Mouse (Mus musculus) megakaryocyte-erythroid progenitor cell, adult 5 weeks (primary cell): ENCODE data around the gene Ndel1. TPM values are rescaled to one million over a fixed set of nuclear protein-coding genes. Genes with fewer than 3 reads are reported as not detected.

Experiments
- polyA plus RNA-seq: library from polyadenylated mRNA; stranded (reverse); fragments of >175 nt; gene quantifications from 2 replicates; pipeline ENCODE4 v1.2.3, GENCODE M21; 2012

Ndel1 gene
- polyA plus RNA-seq = 45.0 and 50.0 TPM in 2 replicates

GRCm38 (mm10) chr11:68871748-68872147 lies at the start of gene Ndel1:
Gene Ndel1, minus strand, starts transcription at chr11:68871858.

GRCm38 (mm10) chr11:68901351-68902046 lies 29.8 kb upstream of the Ndel1 start, which contains the start of gene Rpl26:
Gene Rpl26, plus strand, starts transcription at chr11:68901583.

DNA sequence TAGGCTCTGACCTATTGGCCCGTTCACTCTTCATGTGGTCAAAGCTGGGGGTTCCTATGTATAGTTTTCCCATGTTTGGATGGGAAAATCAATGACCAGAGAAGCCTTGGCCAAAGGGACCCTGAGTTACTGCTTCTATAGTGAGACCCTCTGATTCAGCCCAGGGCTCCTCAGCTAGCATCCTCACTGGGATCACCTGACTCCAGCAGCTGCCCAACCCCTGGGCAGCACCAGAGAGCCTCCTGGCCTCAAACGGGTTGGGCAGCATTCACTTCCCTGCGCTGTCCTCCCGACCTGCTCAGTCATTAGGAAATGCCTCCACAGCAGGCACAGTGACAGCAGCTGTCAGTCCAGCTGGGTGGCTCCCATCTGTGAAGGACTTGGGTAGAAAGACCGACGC lies 16.6 kb upstream of the Ndel1 start, which contains the start of gene Rnf222:
Gene Rnf222, plus strand, starts transcription at position 301 of the 400 bp plus-strand sequence.

Other genes with a start within 250 kb of the Ndel1 start
- gene Myh10, start 180.3 kb downstream of the Ndel1 start, polyA plus RNA-seq = 14.7 and 17.3 TPM in 2 replicates
- 0.03 TPM in 2 replicates for gene Rnf222, start 16.7 kb upstream of the Ndel1 start, polyA plus RNA-seq
- 275 and 292 TPM in 2 replicates for gene Rpl26, start 29.7 kb upstream of the Ndel1 start, polyA plus RNA-seq
- not detected in 2 replicates for gene Odf4, start 55.2 kb upstream of the Ndel1 start, polyA plus RNA-seq
- gene Arhgef15, start 85.6 kb upstream of the Ndel1 start, polyA plus RNA-seq = 0.56 and 0.79 TPM in 2 replicates
- gene Slc25a35, start 96.3 kb upstream of the Ndel1 start, polyA plus RNA-seq = 2.1 TPM in 2 replicates
- 15.6 and 17.3 TPM in 2 replicates for gene Rangrf, start 103.3 kb upstream of the Ndel1 start, polyA plus RNA-seq
- 25.3 and 36.6 TPM in 2 replicates for gene Pfas, start 136.6 kb upstream of the Ndel1 start, polyA plus RNA-seq
- gene Ctc1, start 144.1 kb upstream of the Ndel1 start, polyA plus RNA-seq = 104 and 110 TPM in 2 replicates
- 93.3 and 166 TPM in 2 replicates for gene Aurkb, start 173.8 kb upstream of the Ndel1 start, polyA plus RNA-seq
- gene Borcs6, start 187.9 kb upstream of the Ndel1 start, polyA plus RNA-seq = 50.1 and 51.5 TPM in 2 replicates
- 63.6 and 71.5 TPM in 2 replicates for gene Tmem107, start 198.9 kb upstream of the Ndel1 start, polyA plus RNA-seq
- gene Vamp2, start 216.6 kb upstream of the Ndel1 start, polyA plus RNA-seq = 65.9 and 86.0 TPM in 2 replicates
- 120 and 156 TPM in 2 replicates for gene Per1, start 223.4 kb upstream of the Ndel1 start, polyA plus RNA-seq
- gene Hes7, start 248.5 kb upstream of the Ndel1 start, polyA plus RNA-seq = 2.9 and 3.1 TPM in 2 replicates